Mouse (Mus musculus) liver, embryonic 14.5 days (tissue): ENCODE measurements at regions not wholly inside any gene's neighbourhood (a gene's known extent, or its start where the extent isn't known, plus 50 kb on each side); places are given as distances from the start of the nearest gene placed in this dataset.

Experiments used
- ATAC-seq: fragments of 200-750 bp; cut with Nextera tagmentation; 2 replicates; pipeline ENCODE4 v1.8.0; 2017; ENCODE audit warnings: moderate number of reproducible peaks, mild to moderate bottlenecking, moderate library complexity; ENCODE audit not compliant: insufficient read depth
- DNase-seq, 3 experiments: peaks; one replicate each; pipeline ENCODE4 v3.0.0-alpha.2; 2012 to 2013; ENCODE audit warnings: low read depth in 3 of 3, low spot score in 3 of 3
- H3K27ac ChIP-seq: fragments of 300-500 bp; sonication (generic); 2 replicates; pipeline ENCODE4 v1.5.1; 2014; ENCODE audit warnings: moderate library complexity, mild to moderate bottlenecking, control low read depth, inconsistent platforms
- H3K27me3 ChIP-seq: fragments of 300-500 bp; sonication (generic); 2 replicates; pipeline ENCODE4 v1.6.1; 2014; ENCODE audit warnings: mild to moderate bottlenecking, low read length, moderate library complexity; ENCODE audit not compliant: control insufficient read depth, insufficient read depth
- H3K36me3 ChIP-seq: fragments of 300-500 bp; sonication (generic); replicated peaks from 2 replicates; pipeline ENCODE4 v1.6.1; 2014; ENCODE audit warnings: low read depth; ENCODE audit not compliant: control insufficient read depth, insufficient read depth
- H3K4me1 ChIP-seq, 2 experiments: fragments of 200-500 bp in 1 of 2; fragments of 300-500 bp in 1 of 2; sonication (generic) in 1 of 2; replicated peaks; 2 replicates each; pipeline ENCODE4 v1.6.1; 2012 to 2014; ENCODE audit warnings: antibody characterized with exemption in 1 of 2, inconsistent platforms in 1 of 2, low read length in 1 of 2; ENCODE audit not compliant: control insufficient read depth in 2 of 2, insufficient read depth in 2 of 2
- H3K4me2 ChIP-seq: fragments of 300-500 bp; sonication (generic); 2 replicates; pipeline ENCODE4 v1.6.1; 2014; ENCODE audit warnings: low read depth, mild to moderate bottlenecking, control low read depth, moderate library complexity
- H3K4me3 ChIP-seq, 2 experiments: fragments of 200-500 bp in 1 of 2; fragments of 300-500 bp in 1 of 2; sonication (generic) in 1 of 2; 2 replicates each; pipeline ENCODE4 v1.5.1; 2012 to 2014; ENCODE audit warnings: low read depth in 2 of 2, low read length in 2 of 2, mild to moderate bottlenecking in 2 of 2, control low read depth in 1 of 2, inconsistent platforms in 1 of 2, moderate library complexity in 1 of 2; ENCODE audit not compliant: insufficient read depth in 1 of 2
- H3K9ac ChIP-seq: fragments of 300-500 bp; sonication (generic); replicated peaks from 2 replicates; pipeline ENCODE4 v1.6.1; 2014; ENCODE audit warnings: mild to moderate bottlenecking, control low read depth, moderate library complexity
- H3K9me3 ChIP-seq: fragments of 300-500 bp; sonication (generic); 2 replicates; pipeline ENCODE4 v1.6.1; 2016; ENCODE audit warnings: low read length, mixed read lengths; ENCODE audit not compliant: control insufficient read depth
- CTCF ChIP-seq: IDR thresholded peaks from 2 replicates; pipeline ENCODE4 v1.5.1; 2016; ENCODE audit warnings: antibody characterized with exemption, low read depth, control low read depth
- EP300 ChIP-seq: IDR thresholded peaks from 2 replicates; pipeline ENCODE4 v1.6.1; 2016; ENCODE audit warnings: antibody characterized with exemption, low read depth
- WGBS: fragments of 180-500 bp; shearing (Covaris S2); extraction: QIAGEN DNeasy Blood & Tissue Kit; methylation state at CpG from one replicate; pipeline ENCODE4 v1.1.7; 2014; ENCODE audit not compliant: insufficient replicate concordance; 5-methylcytosine and 5-hydroxymethylcytosine counted together

DNA sequence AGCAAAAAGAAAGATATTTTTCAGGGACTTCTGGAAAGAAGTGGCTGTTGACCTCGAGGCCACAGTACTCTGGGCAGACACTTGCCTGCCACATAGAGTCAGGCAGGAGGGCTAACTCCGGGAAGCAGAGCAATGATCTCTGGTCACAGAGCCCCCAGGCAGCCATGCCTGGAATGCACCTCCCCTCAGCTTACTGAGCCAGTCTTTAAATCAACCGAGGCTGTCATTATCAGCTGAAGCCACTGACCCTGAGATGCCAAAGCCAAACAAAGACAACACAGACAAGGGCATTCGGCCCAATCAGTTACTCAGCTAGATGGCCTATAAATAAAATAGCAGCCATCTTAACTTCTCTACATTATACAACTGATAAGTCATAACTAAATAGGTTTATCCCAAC, 52.2 kb upstream of the Foxo6 start:
- Histone ChIP-seq H3K27me3 (no peaks in the 10 kb centered on the region), H3K4me3 (no peak overlapping the region), H3K36me3 (no peaks in the 10 kb centered on the region), H3K9me3 (no peaks in the 10 kb centered on the region), H3K9ac (no peak overlapping the region), H3K4me2 (no peak overlapping the region), H3K4me1 (no peaks in the 10 kb centered on the region), H3K27ac (no peak overlapping the region)
- 19% methylated on average over 4 of the region's 4 CpGs for WGBS
- DNase-seq = no peak
- no peak for ATAC-seq
- TF ChIP-seq EP300 (no peak), CTCF (no peak)

DNA sequence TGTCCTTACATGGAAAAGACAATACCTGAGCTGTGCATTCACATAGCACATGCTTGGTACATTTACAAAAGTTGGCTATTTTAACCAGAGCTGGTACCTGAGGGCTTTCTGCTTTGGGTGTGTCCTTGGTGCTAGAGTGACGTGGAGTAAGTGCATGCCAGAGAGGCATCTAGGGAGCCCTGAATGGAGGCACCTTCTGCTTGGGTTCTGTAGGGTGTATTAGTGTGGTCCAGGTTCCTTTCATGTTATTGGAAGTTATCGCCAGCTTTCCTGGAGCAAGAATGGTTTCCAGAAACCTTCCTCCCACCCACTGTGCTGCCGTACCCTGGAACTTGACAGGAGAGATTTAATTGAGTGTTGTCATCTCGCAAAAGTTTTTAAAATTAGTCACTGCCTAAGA, 53.5 kb upstream of the Foxo6 start:
- ATAC-seq (no peak), DNase-seq (no peak)
- Histone ChIP-seq H3K36me3 (no peaks in the 10 kb centered on the region), H3K9ac (no peak overlapping the region), H3K4me1 (peaks cover 0 to 3% of the 10 kb centered on the region in 2 experiments; a peak in 2 of 4 replicates), H3K9me3 (no peaks in the 10 kb centered on the region), H3K4me2 (no peak overlapping the region), H3K27ac (no peak overlapping the region), H3K4me3 (no peak overlapping the region), H3K27me3 (no peaks in the 10 kb centered on the region)
- TF ChIP-seq EP300 (no peak), CTCF (no peak)
- WGBS = 65% methylated on average over 4 of the region's 4 CpGs

DNA sequence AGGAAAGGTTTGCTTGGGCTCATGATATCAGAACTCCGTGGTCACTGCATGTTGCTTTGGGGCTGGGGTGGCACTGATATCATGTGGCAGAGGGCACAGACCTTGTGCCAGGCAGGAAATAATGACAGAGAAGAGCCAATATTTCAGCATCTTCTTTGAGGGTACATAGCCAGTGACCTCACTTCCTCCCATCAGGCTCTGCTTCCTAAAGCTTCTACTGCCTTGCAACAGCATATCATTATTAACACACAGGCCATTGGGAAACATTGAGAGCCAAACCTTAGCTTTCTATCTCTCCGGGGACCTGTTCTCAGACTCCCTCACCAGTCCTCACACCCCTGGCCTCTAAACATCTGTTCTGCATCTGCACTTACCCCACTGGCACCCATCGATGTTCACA, 54.8 kb upstream of the Foxo6 start:
- ATAC-seq (no peak), DNase-seq (no peak)
- H3K27ac ChIP-seq = no peak overlapping the region
- H3K4me1 ChIP-seq = peaks cover 0 to 6% of the 10 kb centered on the region in 2 experiments; a peak in 2 of 4 replicates
- no peak for TF ChIP-seq EP300
- TF ChIP-seq CTCF = no peak
- H3K4me2 ChIP-seq = no peak overlapping the region
- no peak overlapping the region for H3K4me3 ChIP-seq
- H3K9ac ChIP-seq = no peak overlapping the region
- WGBS = 47% methylated on average over 3 of the region's 3 CpGs
- no peaks in the 10 kb centered on the region for H3K9me3 ChIP-seq
- H3K36me3 ChIP-seq = no peaks in the 10 kb centered on the region
- H3K27me3 ChIP-seq = no peaks in the 10 kb centered on the region

DNA sequence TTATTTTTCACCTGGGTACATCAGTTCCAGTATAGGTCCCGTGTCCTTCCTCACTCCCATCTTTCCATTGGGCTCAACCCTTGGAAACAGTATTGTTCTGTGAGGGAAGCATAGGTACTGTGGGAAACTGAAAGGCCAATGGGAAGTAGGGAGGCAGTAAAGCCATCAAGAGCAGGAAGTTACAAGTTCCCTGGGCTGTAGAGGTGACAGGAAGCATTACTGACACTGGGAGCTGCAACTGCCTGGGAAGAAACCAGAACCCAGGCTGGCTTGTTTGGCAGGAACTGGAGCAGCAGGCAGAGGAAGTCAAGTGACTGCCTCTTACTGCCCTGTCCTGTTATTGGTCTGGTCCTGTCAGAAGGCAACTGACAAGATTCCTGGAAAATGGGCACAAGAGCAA, 55.5 kb upstream of the Foxo6 start:
- no peaks in the 10 kb centered on the region for H3K27me3 ChIP-seq
- no peak for TF ChIP-seq EP300
- TF ChIP-seq CTCF = no peak
- DNase-seq (no peak), ATAC-seq (no peak)
- H3K4me2 ChIP-seq = no peak overlapping the region
- no peak overlapping the region for H3K4me3 ChIP-seq
- no peak overlapping the region for H3K27ac ChIP-seq
- H3K9me3 ChIP-seq = no peaks in the 10 kb centered on the region
- no peaks in the 10 kb centered on the region for H3K36me3 ChIP-seq
- no peak overlapping the region for H3K9ac ChIP-seq
- 21% methylated on average over 1 of the region's 1 CpGs for WGBS
- peaks cover 0 to 6% of the 10 kb centered on the region in 2 experiments; a peak in 2 of 4 replicates for H3K4me1 ChIP-seq

DNA sequence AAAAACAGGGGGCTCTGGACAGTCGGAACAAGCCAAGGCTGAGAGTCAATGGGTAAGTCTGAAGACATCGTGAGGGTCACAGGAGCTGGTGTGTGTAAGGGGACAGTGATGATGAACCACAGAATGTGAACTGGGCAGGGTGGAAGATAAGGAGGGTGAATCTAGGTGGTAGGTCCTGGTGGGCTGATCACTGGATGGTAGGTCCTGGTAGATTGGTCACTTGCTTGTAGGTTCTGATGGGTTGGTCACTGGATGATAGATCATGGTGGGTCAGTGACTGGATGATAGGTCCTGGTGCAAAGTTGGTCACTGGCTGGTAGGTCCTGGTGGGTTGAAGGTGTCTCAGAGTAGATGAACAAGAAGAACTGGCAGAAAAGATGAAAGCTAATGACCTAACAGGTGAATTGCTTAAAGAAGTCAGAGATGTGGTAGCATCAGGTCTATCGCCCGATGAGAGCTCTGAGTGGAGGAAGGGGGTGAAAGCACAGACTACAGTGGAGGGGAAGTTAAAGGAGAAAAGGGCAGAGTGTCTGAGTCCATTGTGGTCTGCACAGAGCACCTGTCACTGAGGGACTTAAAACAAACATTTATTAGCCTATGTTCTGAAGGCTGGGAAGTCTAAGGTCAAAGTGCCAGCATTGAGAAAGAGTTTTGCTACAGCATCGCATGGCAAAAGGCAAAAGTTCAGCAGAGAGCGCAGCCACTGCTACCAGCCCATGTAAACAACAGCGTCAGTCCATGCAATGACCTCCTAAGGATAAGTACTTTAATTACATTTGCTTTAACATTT, 58.7 kb upstream of the Foxo6 start:
- H3K27ac ChIP-seq = no peak overlapping the region
- H3K9me3 ChIP-seq = no peaks in the 10 kb centered on the region
- 57% methylated on average over 7 of the region's 7 CpGs for WGBS
- H3K4me3 ChIP-seq = no peak overlapping the region
- TF ChIP-seq CTCF (no peak), EP300 (no peak)
- no peaks in the 10 kb centered on the region for H3K36me3 ChIP-seq
- ATAC-seq (peak; percentile 45; the same call in 1 of the 2 replicates), DNase-seq (peak; percentile 9 to 18 (median 16))
- H3K9ac ChIP-seq = no peak overlapping the region
- H3K4me1 ChIP-seq = peaks cover 0 to 6% of the 10 kb centered on the region in 2 experiments; a peak in 2 of 4 replicates
- no peaks in the 10 kb centered on the region for H3K27me3 ChIP-seq
- H3K4me2 ChIP-seq = no peak overlapping the region
